Mouse (Mus musculus): ENCODE data around the gene Fh1.

- TF ChIP-seq CTCF (IDR thresholded peaks at IDR 0.05; ENCODE audit: borderline replicate concordance, insufficient read depth, low read depth, low read length) (no peak), POLR2A (IDR thresholded peaks at IDR 0.05; ENCODE audit: borderline replicate concordance, insufficient read depth, low read length) (no peak)
These were observed 46.9 kb downstream of the Fh1 start for GRCm38 (mm10) chr1:175578425-175579096.
